Mouse (Mus musculus) kidney, adult 10 weeks (tissue): ENCODE data around the gene Gm11487. TPM values are rescaled to one million over a fixed set of nuclear protein-coding genes. Genes with fewer than 3 reads are reported as not detected.

ENCODE experiments used
- polyA plus RNA-seq: library from polyadenylated mRNA; stranded (reverse); fragments of 350-450 nt; fragmentation: Illumina TruSeq; extraction: RNeasy Lipid Tissue Mini Kit (QIAGEN cat#74804); gene quantifications from one replicate; pipeline ENCODE4 v1.2.3, GENCODE M21; 2014; ENCODE audit warnings: low read depth, low replicate concordance

Gm11487 gene
- polyA plus RNA-seq = not detected

DNA sequence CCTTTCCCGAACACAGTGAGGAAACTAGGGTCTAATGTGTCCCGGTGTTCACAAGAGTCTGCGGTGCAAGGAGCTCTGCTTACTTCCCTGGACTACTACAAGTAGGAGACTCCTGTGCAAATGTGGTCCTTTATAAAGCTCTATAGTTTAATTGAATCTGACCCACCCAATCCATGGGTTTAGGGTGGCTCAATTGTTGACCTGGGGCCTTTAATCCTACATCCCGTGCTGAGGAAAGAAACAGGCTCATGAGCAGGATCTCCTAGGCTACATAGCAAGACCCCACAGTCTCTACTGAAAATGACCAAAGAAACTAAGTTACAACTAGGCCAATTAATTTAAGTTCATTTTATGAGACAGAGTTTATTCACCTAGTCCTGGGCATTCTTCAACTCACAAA, at the start of gene Gm11487:
Gene Gm11487 (minus strand): TSS at position 101 of the 400 bp plus-strand sequence.

Other genes starting within 250 kb of the Gm11487 start
- not detected for gene Gm11238, start 202.8 kb upstream of the Gm11487 start, polyA plus RNA-seq
- not detected for gene Gm11237, start 217.9 kb upstream of the Gm11487 start, polyA plus RNA-seq
- gene Gm11236, start 233.0 kb upstream of the Gm11487 start, polyA plus RNA-seq = not detected